Mouse (Mus musculus): ENCODE data around the gene 1700001P01Rik. TPM values are rescaled to one million over a fixed set of nuclear protein-coding genes. Genes with fewer than 3 reads are reported as not detected.
A peak's percentile ranks its signal among the peaks of the same experiment; 100 is the strongest.
"Not testable (repeated sequence)": the region's sequence is repeated elsewhere in the genome, so short reads cannot be mapped to it uniquely, and the experiment has no call there.

1700001P01Rik gene
- total RNA-seq, 2 experiments from 2014 or later: 0.45 TPM; not detected in 1

DNA sequence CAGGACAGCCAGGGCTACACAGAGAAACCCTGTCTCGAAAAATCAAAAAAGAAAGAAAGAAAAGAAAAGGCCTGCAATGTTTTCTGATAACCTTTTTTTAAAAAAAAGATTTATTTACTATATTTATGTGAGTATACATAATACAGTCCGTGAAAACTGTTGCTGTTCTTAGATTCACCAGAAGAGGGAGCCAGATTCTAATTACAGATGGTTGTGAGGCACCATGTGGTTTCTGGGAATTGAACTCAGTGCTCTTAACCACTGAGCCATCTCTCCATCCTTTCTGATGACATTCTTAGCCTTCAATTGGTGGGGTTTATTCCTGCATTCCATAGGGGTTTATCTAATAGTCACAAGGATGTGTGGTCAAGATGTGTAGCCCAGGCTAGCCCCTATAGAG is 17.4 kb upstream of the 1700001P01Rik start:
- DNase-seq: peak; percentile 47

DNA sequence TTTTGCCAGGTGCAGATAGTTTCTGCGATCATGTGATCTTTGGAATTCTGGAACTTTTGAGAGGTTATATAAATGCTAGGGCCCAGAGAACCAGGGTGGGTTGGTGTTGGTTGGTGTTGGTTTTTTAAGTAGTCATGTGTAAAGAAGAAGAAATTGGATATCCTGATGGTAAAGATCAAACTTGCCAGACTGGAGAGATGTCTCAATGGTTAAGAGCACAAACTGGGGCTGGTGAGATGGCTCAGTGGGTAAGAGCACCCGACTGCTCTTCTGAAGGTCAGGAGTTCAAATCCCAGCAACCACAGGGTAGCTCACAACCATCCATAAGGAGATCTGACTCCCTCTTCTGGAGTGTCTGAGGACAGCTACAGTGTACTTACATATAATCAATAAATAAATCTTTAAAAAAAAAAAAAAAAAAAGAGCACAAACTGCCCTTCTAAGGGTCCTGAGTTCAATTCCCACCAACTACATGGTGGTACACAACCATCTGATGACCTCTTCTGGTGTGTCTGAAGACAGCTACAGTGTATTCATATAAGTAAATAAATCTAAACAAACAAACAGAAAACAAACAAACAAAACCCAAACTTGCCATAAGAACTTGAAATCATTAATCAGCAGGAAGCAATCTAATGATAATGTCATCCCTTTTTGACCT is 15.2 kb upstream of the 1700001P01Rik start:
- not testable (repeated sequence) for DNase-seq

DNA sequence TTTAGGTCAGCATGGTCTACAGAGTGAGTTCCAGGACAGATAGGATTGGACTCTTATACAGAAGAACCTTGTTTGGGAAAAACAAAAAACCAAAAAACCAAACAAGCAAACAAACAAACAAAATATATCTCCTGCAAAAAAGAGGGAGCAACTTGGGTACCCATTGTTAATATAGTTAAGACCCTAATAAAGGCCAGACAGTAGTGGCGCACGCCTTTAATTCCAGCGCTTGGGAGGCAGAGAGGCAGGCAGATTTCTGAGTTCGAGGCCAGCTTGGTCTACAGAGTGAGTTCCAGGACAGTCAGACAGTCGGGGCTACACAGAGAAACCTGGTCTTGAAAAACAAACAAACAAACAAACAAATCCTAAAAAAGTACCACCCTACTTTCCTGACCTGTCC is 14.0 kb upstream of the 1700001P01Rik start:
- DNase-seq: no peak

DNA sequence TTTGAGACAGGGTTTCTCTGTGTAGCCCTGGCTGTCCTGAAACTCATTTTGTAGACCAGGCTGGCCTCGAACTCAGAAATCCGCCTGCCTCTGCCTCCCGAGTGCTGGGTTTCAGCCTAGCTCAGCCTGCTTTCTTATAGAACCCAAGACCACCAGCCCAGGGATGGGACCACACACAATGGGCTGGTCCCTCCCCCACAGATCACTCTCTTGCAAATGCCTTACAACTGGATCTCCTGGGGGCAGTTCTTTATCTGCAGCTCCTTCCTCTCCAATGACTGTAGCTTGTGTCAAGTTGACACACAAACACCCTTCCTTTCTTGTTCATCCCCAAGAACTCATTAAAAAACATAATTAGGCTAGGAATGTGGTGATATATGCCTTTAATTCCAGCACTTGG is 12.2 kb upstream of the 1700001P01Rik start:
- DNase-seq: no peak

DNA sequence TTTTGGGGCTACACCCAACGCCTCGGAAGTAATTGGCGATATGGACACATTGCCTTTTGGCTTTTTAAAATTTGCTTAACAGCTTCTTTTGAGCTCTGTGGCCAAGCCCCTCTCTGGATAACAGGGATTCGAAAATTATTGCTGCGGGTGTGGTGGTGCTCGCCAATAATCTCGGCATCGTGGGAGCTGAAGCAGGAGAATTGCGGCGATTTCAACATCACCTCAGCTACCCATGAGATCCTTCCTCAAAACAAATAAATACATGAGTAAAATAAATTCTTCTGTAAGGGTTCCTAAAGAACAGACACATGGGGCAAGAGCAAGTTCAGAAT is 6.8 kb upstream of the 1700001P01Rik start:
- DNase-seq: no peak

DNA sequence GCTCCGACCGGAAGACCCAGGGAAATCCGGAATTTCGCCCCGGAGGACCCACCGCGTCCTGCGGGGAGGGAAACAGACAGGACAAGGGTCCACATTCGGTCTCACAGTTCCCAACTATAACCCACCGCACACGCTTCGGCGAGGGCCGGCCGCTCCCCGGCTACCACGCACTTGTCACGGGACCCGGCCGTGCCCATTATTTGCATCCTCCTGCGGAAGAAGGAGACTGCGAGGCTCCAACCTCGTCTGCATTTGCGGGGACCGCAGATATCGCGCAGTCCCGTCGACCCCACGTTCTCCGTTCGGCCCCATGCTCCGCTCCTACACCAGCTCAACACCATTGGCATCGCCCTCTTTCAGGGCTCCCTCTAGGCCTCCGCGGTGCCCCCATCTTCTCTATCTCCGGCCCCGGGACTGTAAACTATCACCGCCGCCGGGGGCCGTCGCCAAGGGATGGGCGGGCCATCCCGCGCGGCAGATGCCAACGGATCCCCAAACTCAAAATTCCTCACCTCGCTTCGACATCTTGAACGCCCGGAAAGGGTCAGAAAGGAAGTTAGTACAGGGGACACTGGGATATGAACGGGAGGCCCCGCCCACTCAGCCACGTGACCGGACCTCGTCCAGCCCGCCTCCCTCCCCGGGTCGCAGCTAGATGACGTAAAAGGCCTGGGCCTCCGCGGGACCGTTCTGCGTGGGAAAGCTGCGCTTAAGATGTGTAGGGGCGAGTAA is 6.3 kb upstream of the 1700001P01Rik start, which contains the start of gene Rpl23:
Gene Rpl23 (minus strand): TSS at position 606 of the 732 bp plus-strand sequence.
- peak; percentile 99 for DNase-seq

DNA sequence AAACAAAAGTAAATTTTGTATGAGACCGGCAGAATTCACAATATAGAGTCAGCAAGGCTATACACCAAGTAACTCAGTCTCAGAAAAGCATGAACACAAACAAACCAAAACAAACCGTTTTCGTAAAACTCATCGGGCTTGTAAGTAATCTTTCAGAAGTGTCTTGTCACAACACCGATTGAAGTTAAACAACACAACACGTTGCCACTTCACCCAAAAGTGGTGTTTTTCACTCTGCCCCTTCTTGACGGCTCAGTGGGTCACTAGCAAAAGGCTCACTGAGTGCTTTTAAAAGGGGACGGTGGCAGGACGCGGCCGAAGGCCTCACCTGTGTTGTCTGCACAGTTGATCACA is 5.7 kb upstream of the 1700001P01Rik start:
- DNase-seq: no peak

DNA sequence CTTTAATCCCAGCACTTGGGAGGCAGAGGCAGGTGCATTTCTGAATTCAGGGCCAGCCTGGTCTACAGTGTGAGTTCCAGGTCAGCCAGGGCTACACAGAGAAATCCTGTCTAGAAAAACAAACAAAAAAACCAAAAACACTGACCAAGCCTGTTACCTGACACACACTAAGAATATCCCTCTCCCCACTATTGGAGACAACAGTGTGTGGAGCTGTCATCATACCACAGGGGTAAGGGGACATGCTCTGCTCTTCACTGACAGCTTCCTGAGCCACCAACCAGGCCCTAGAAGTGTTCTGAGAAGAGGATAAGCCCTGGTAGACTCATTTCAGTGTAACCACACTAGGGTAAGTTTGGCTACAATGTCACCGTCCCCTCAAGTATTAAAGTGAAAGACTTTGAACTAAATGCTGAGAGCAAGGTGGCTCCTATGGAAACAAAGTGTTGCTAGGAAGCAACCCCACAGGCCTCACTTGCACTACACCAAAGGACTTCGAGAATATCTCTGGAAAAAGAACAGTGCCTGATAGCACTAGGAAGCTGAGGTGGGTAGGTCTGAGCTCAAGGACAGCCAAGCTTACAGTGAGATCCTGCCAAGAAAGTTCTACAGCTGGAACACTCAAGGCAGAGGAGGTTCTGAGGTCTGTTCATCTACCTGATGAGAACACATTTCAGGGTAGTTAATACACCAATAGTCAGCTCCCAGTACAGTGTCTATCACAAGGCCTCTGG is 4.4 kb upstream of the 1700001P01Rik start:
- no peak for DNase-seq

DNA sequence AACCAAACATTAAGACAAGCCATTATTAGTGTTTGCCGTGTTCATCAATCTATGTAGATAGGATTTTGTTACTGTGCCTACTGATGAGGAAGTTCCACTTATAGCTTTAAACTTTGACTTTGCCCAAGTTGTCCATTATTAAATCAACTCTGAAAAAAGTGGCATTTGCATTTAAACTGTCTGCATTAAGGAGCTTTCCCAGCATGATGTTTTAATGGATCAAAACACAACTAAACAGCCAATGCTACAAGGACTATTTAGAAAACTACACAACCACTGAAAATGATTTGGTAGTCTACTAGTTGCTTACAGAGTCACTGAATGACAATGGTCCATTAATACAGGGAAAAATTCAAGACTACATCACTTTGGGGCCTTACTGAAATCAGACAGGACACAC is 3.2 kb upstream of the 1700001P01Rik start:
- DNase-seq: no peak

DNA sequence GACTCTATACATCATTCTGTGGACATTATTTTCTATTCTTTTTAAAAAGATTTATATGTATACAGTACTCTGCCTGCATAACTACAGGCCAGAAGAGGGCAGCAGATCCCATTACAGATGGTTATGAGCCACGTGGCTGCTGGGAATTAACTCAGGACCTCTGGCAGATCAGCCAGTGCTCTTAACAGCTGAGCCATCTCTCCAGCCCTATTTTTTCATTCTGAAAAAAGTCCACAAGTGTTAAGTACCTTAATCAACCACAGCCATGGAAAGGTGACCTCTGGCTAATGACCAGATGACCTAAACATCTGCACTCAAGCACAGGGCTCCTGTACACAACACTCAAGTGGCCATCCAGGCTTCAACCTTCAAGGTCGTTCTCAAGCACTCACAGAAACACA is 1.4 kb upstream of the 1700001P01Rik start:
- peak; percentile 41 for DNase-seq

DNA sequence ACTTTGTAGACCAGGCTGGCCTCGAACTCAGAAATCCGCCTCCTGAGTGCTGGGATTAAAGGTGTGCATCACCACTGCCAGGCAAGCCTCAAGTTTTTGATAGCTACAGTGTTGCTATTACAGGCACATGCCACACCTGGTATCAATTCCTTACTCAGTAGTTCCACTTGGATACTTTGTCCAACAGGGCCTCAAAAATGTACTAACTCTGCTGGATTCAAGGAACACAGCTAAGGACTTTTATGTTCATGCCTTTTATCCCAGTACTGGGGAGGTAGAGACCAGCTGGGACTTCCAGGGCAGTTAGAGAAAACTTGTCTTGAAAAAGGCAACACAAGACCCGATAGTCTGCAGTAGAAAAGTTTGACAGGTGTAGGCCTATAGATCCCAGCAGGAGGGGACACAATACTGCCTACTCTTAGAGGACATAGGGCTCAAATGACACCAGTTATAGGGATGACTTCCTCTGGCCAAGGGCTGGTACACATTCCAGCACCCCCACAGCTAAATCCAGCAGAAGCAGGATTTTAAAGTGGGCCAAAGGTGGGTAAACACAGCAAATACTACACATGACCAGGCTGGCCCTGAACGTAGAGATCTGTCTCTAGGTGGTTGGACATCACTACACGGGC is 895 bp upstream of the 1700001P01Rik start:
- DNase-seq: no peak

DNA sequence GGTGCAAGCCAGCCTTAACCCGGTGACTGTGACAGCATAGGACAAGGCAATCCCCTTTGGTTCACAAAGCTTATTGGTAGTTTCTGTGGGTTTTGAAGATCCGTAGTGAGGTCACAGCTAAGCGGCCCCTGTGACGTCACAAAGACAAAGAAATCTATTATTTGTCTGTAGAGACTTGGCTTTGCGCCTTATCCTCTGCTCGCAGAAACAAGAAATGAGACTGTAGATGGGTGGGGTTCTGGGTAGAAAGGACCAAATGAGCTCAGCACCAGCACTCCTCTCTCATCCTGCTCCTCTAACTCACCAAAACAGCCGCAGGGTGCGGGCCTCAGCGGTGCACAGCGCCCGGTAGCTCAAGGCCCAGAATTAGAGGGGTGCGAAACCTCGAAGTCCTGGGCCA is 532 bp downstream of the 1700001P01Rik start:
- DNase-seq: no peak

DNA sequence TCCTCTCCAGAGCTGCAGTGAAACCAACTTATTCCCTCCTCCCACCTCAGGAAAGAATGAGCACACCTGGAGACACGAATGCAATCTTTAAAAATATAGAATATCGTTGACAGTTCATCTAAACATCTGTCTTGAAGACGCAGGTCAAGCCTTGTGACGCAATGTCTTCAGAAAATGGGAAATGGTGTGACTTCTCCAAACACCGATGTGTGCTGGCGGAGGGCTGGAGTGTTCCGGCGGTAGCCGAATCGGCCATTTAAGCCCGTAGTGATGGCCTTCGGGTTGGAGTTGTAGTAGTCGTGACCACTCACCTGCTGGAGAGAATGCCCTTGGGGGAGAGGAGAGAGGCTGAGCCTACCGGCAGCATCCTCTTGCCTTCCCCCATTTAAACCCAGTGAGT is 4.3 kb downstream of the 1700001P01Rik start:
- DNase-seq: no peak

DNA sequence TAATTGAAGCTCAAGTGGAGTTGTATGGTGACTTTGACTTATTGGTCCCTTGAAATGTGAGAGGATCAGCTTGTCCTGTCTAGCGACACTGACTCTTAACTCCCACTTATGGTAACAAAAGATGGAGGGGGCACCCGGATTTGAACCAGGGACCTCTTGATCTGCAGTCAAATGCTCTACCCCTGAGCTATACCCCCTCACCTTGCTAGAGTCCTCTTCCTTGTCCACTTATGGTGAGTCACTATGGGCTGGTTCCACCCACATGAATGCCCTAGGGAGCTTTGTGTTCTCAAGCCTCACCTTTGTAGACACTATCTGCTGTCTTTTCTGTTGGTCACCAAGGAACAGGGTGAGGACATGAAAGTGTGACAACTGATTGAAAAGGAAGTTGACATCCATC is 6.0 kb downstream of the 1700001P01Rik start:
- no peak for DNase-seq

DNA sequence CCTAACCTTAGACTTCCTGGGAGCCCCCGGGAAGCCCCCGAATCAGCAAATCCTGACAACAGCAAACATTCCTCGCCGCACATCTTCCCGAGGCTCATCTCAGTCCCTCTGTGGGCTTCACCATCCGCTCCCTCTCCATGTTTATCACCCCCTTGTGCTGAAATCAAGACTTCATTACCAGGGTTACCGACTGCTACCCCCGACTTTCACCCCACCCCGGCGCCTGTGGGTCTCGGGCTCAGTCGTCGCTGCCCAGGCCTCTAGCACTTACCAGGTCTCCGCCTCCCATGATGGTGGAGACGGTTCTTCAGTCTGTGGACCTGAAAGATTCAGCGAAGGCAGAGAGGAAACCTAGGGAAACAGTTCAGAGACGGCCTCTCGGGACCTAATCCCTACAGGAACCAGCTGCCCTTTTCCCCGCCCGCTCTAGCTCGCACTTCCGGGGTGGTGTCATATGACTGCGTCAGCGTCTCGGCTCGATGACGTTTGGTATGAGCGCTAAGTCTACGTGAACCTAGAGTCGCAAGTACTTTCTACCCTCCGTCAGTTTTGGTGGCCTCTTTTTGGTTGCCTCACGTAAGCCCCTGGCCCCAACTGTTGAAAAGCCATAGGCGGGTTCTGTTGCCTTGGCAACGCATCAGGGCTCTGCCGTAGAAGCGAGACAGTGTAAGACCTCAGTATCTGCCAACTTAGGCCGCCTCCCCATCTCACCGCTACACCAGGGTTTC is 9.4 kb downstream of the 1700001P01Rik start, which contains the start of gene Cwc25:
Gene Cwc25 (minus strand): TSS at position 403 of the 728 bp plus-strand sequence.
- peak; percentile 95 for DNase-seq

DNA sequence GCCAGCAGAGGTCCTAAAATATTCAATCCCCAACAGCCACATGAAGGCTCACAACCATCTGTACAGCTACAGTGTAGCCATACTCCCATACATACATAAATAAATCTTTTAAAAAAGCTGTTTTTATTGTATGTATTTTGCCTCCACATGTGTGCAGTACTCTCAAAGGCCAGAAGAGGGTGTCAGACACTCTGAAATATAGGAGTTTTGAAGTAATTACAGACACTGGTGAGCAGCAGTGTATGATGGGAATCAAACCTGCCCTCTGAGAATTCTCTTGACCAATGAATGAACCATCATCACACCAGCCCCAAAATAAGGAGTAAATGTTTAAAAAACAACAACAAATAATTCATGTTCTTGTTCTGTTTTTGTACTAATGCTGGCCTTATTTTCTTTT is 14.1 kb downstream of the 1700001P01Rik start:
- DNase-seq: no peak

DNA sequence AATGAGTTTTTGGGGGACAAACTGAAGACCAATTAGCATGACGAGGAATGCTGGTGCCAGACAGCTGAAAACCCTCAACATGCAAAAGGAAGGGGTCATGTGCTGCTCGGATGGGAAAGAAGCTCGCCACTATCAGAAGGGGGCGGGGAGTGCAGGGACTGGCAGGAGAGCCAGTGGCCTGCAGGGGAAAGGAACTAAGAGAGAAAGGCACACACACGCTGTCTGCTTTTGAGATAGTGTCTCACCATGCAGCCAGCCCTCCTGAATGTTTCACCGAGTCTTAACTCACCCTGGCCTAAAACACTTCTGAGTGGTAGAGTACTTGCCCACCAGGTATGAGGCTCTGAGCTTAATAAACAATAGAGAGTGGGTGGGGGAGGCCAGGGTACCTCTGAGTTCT is 16.8 kb downstream of the 1700001P01Rik start:
- no peak for DNase-seq

DNA sequence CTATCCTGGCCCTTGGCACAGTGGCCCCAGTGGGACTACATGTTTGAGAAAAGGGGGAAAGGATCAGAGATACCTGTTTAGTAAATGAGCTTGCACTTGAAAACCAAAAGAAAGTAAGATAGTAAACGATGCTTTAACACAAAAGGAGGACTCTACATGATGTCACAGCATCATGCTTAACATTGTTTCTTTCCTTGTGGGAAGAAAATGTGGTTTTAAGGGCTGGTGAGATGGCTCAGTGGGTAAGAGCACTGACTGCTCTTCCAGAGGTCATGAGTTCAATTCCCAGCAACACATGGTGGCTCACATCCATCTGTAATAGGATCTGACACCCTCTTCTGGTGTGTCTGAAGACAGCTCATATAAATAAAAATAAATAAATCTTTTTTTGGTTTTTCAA is 17.6 kb downstream of the 1700001P01Rik start:
- no peak for DNase-seq

DNA sequence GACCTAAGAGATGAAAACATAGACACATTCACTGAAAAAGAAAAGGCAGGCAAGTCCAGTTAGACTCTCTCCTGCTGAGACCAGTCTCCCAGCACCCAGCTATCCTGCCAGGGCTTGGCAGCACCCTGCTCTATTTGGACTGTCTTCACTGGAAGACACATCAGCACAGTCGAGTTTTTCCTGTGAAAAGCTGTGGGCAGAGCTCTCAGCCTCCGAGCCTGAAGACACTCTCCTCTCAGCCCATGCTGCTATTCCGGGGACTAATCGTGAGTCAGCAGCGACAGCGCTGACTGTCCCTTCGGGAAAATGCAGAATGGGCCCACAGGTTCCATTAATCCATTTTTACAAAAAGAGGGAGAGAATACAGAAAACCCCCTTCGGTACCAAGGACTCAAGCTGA is 22.4 kb downstream of the 1700001P01Rik start:
- DNase-seq: no peak

DNA sequence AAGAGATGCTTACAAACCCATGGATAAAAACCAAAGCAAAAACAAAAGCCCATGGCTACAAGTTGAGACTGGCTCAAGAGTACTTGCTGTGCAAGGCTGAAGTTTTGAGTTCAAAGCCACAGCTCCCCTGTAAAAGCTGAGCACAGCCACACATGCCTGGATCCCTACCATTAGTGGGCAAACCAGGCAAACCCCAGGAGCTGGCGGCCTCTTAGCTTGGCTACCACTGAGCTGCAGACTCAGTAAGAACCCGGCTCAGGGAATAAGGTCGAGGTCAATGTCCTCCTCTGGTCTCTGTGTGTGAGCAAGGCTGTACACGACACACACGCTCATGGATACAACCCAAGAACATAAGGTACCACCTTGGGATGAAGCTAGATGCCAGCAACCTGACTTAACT is 27.2 kb downstream of the 1700001P01Rik start:
- no peak for DNase-seq

DNA sequence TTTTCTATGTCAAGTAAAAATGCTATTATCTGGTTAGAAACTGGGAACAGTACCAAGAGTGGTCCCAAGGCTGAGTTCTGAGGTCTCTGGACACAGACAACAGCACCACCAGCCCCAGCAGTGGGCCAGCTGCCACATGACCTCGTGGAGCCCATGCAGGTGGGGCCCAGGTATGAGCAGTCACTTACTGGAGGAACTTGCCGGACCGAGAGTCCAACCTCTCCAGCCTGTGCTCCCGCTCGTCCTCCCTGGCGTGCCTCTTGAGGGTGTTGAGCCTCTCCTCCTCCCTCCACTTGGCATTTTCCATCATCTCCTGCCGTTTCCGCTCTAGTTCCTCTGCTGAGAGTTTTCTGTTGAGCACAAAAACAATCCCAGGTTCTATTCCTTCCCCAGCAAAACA is 27.9 kb downstream of the 1700001P01Rik start:
- DNase-seq: peak; percentile 19

DNA sequence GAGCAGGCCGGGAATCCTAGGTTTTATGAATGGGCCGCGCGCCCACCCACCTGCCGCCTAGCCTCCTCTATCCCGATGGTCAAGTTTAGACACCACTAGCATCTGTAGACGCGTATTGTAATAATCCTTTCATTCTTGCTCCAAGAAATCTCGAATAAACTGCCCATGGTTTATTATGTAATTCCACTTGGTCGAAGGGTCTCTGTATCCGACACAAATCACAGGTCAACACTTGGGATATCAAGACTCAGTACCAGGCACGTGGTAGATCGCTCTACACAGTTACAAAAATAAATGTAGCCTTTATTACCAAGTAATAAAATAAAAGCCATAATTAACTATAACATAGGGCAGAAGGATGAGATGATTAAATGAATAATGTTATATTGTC is 30.4 kb downstream of the 1700001P01Rik start:
- no peak for DNase-seq
